Mouse (Mus musculus) testis, adult 2 months (tissue): Measurements from ENCODE around the gene Fam184a. TPM values are rescaled to one million over a fixed set of nuclear protein-coding genes. Genes with fewer than 3 reads are reported as not detected.

Experiments used
- H3K27ac ChIP-seq: fragments of 200-500 bp; 2 replicates; pipeline ENCODE4 v1.5.1; 2012; ENCODE audit warnings: low read depth, low read length; ENCODE audit not compliant: control insufficient read depth, insufficient read depth
- H3K27me3 ChIP-seq: fragments of 200-500 bp; 2 replicates; pipeline ENCODE4 v1.6.1; 2012; ENCODE audit warnings: mild to moderate bottlenecking, low read length, moderate library complexity; ENCODE audit not compliant: control insufficient read depth, insufficient read depth
- H3K36me3 ChIP-seq: fragments of 200-500 bp; 2 replicates; pipeline ENCODE4 v1.6.1; 2012; ENCODE audit warnings: mild to moderate bottlenecking, low read length; ENCODE audit not compliant: control insufficient read depth, insufficient read depth
- H3K4me1 ChIP-seq: fragments of 200-500 bp; 2 replicates; pipeline ENCODE4 v1.6.1; 2012; ENCODE audit warnings: low read length; ENCODE audit not compliant: control insufficient read depth, insufficient read depth
- H3K4me3 ChIP-seq: fragments of 200-500 bp; 2 replicates; pipeline ENCODE4 v1.5.1; 2012; ENCODE audit warnings: low read depth, mild to moderate bottlenecking, low read length, moderate library complexity, mixed read lengths; ENCODE audit not compliant: control insufficient read depth
- CTCF ChIP-seq: fragments of 200-500 bp; IDR thresholded peaks from 2 replicates; pipeline ENCODE4 v1.5.1; 2012; ENCODE audit warnings: low read depth, mild to moderate bottlenecking, inconsistent platforms, low read length, moderate library complexity; ENCODE audit not compliant: control insufficient read depth, insufficient read depth, insufficient replicate concordance
- POLR2A ChIP-seq: fragments of 200-500 bp; IDR thresholded peaks from 2 replicates; pipeline ENCODE4 v1.6.1; 2012; ENCODE audit warnings: low read depth, mild to moderate bottlenecking, inconsistent platforms, low read length, moderate library complexity; ENCODE audit not compliant: control insufficient read depth
- polyA plus RNA-seq: library from polyadenylated mRNA; depleted of rRNA; stranded (reverse); fragments of >200 nt; gene quantifications from 2 replicates; pipeline ENCODE4 v1.2.3, GENCODE M21; 2012

Gene Fam184a
- polyA plus RNA-seq, 1 experiment = 50.3 TPM

GRCm38 (mm10) chr10:53765471-53765870 lies 14.5 kb upstream of the Fam184a start:
- Histone ChIP-seq H3K4me3 (no peak overlapping the region), H3K4me1 (no peaks in the 10 kb centered on the region), H3K36me3 (no peaks in the 10 kb centered on the region), H3K27ac (no peak overlapping the region), H3K27me3 (no peaks in the 10 kb centered on the region)
- TF ChIP-seq POLR2A = no peak
- no peak for TF ChIP-seq CTCF

- no peaks in the 10 kb centered on the region for H3K27me3 ChIP-seq
- no peaks in the 10 kb centered on the region for H3K36me3 ChIP-seq
- H3K4me1 ChIP-seq = peaks cover 10% of the 10 kb centered on the region
- H3K27ac ChIP-seq = no peak overlapping the region
- TF ChIP-seq POLR2A (no peak), CTCF (no peak)
- no peak overlapping the region for H3K4me3 ChIP-seq
These were observed 1.8 kb upstream of the Fam184a start for GRCm38 (mm10) chr10:53752723-53753122.

- Histone ChIP-seq H3K4me1 (peaks cover 10% of the 10 kb centered on the region), H3K27me3 (no peaks in the 10 kb centered on the region), H3K4me3 (peak overlapping the region; percentile 87), H3K36me3 (no peaks in the 10 kb centered on the region), H3K27ac (no peak overlapping the region; the same call in 1 of the 2 replicates)
- TF ChIP-seq POLR2A (no peak), CTCF (no peak)
These were observed 508 bp downstream of the Fam184a start for GRCm38 (mm10) chr10:53750275-53750954.

GRCm38 (mm10) chr10:53746039-53746438 lies 4.9 kb downstream of the Fam184a start:
- peaks cover 5% of the 10 kb centered on the region for H3K4me1 ChIP-seq
- no peak for TF ChIP-seq POLR2A
- no peak for TF ChIP-seq CTCF
- no peak overlapping the region for H3K27ac ChIP-seq
- no peaks in the 10 kb centered on the region for H3K36me3 ChIP-seq
- H3K4me3 ChIP-seq = no peak overlapping the region
- no peaks in the 10 kb centered on the region for H3K27me3 ChIP-seq

- no peaks in the 10 kb centered on the region for H3K36me3 ChIP-seq
These were observed 8.0 kb downstream of the Fam184a start for GRCm38 (mm10) chr10:53742961-53743360.

GRCm38 (mm10) chr10:53740014-53740413 lies 10.9 kb downstream of the Fam184a start:
- H3K4me3 ChIP-seq = no peak overlapping the region
- H3K36me3 ChIP-seq = no peaks in the 10 kb centered on the region
- H3K27ac ChIP-seq = no peak overlapping the region
- H3K4me1 ChIP-seq = no peaks in the 10 kb centered on the region
- TF ChIP-seq CTCF (no peak), POLR2A (no peak)
- no peaks in the 10 kb centered on the region for H3K27me3 ChIP-seq

More at GRCm38 (mm10) chr10:53742961-53743360, 8.0 kb downstream of the Fam184a start:
- no peak for TF ChIP-seq CTCF
- H3K4me3 ChIP-seq = no peak overlapping the region
- no peaks in the 10 kb centered on the region for H3K4me1 ChIP-seq
- no peaks in the 10 kb centered on the region for H3K27me3 ChIP-seq
- H3K27ac ChIP-seq = no peak overlapping the region

- Histone ChIP-seq H3K27me3 (no peaks in the 10 kb centered on the region), H3K27ac (no peak overlapping the region), H3K36me3 (no peaks in the 10 kb centered on the region), H3K4me3 (no peak overlapping the region), H3K4me1 (no peaks in the 10 kb centered on the region)
- TF ChIP-seq CTCF (no peak), POLR2A (no peak)
These were observed 12.1 kb downstream of the Fam184a start for GRCm38 (mm10) chr10:53738842-53739241.

- no peaks in the 10 kb centered on the region for H3K36me3 ChIP-seq
- no peaks in the 10 kb centered on the region for H3K4me1 ChIP-seq
- no peak overlapping the region for H3K4me3 ChIP-seq
- no peak for TF ChIP-seq POLR2A
- no peak for TF ChIP-seq CTCF
- no peak overlapping the region for H3K27ac ChIP-seq
- no peaks in the 10 kb centered on the region for H3K27me3 ChIP-seq
These were observed 15.6 kb downstream of the Fam184a start for GRCm38 (mm10) chr10:53735201-53735865.
